Mouse (Mus musculus) ES-Bruce4 (cell line): Measurements from ENCODE around the gene Usp6nl. TPM values are rescaled to one million over a fixed set of nuclear protein-coding genes. Genes with fewer than 3 reads are reported as not detected.

Source experiments
- H3K27ac ChIP-seq: 2 replicates; pipeline ENCODE4 v1.5.1; 2012; ENCODE audit warnings: low read length, inconsistent platforms; ENCODE audit not compliant: insufficient read depth
- H3K27me3 ChIP-seq: 2 replicates; pipeline ENCODE4 v1.6.1; 2012; ENCODE audit warnings: mild to moderate bottlenecking, low read length, inconsistent platforms; ENCODE audit not compliant: control insufficient read depth, poor library complexity, insufficient read depth, severe bottlenecking
- H3K36me3 ChIP-seq: 2 replicates; pipeline ENCODE4 v1.6.1; 2012; ENCODE audit warnings: inconsistent platforms, mild to moderate bottlenecking, low read length, moderate library complexity; ENCODE audit not compliant: control insufficient read depth, poor library complexity, insufficient read depth, severe bottlenecking
- H3K4me1 ChIP-seq: one replicate; pipeline ENCODE4 v1.8.1; 2011; ENCODE audit warnings: low read length; ENCODE audit not compliant: control insufficient read depth, insufficient read depth
- H3K4me3 ChIP-seq: 2 replicates; pipeline ENCODE4 v1.5.1; 2011; ENCODE audit warnings: low read depth, mild to moderate bottlenecking, low read length
- H3K9ac ChIP-seq: 2 replicates; pipeline ENCODE4 v1.6.1; 2012; ENCODE audit warnings: low read depth, mild to moderate bottlenecking, inconsistent platforms; ENCODE audit not compliant: poor library complexity, severe bottlenecking
- H3K9me3 ChIP-seq: replicated peaks from 2 replicates; pipeline ENCODE4 v1.6.1; 2012; ENCODE audit warnings: mild to moderate bottlenecking, low read length, inconsistent platforms; ENCODE audit not compliant: control insufficient read depth, poor library complexity, insufficient read depth, severe bottlenecking
- CTCF ChIP-seq: IDR thresholded peaks from one replicate; pipeline ENCODE4 v1.8.1; 2011; ENCODE audit warnings: low read depth, low read length
- EP300 ChIP-seq: IDR thresholded peaks from 2 replicates; pipeline ENCODE4 v1.6.1; 2011; ENCODE audit warnings: low read depth, low read length; ENCODE audit not compliant: insufficient read depth
- POLR2A ChIP-seq: IDR thresholded peaks from one replicate; pipeline ENCODE4 v1.8.1; 2011; ENCODE audit warnings: low read length; ENCODE audit not compliant: insufficient read depth
- polyA plus RNA-seq: library from polyadenylated mRNA; stranded (reverse); fragments of >200 nt; gene quantifications from 2 replicates; pipeline ENCODE4 v1.2.4, GENCODE M21; 2011; ENCODE audit warnings: low read depth; ENCODE audit not compliant: missing spikeins, insufficient read depth, insufficient read length

Gene Usp6nl
- polyA plus RNA-seq, 1 experiment, result 29.5 TPM

- H3K36me3 ChIP-seq, result no peaks in the 10 kb centered on the region
- H3K9me3 ChIP-seq, result no peaks in the 10 kb centered on the region
- TF ChIP-seq CTCF (no peak), POLR2A (no peak), EP300 (no peak)
- H3K27me3 ChIP-seq, result no peaks in the 10 kb centered on the region
- H3K4me3 ChIP-seq, result no peak overlapping the region
- no peak overlapping the region for H3K9ac ChIP-seq
- H3K4me1 ChIP-seq, result no peaks in the 10 kb centered on the region
- H3K27ac ChIP-seq, result no peak overlapping the region
These were observed 159.5 kb downstream of the Usp6nl start for GRCm38 (mm10) chr2:6481966-6482365.

GRCm38 (mm10) chr2:6482411-6482810, 159.9 kb downstream of the Usp6nl start:
- H3K27me3 ChIP-seq, result no peaks in the 10 kb centered on the region
- no peak overlapping the region for H3K27ac ChIP-seq
- TF ChIP-seq POLR2A (no peak), EP300 (no peak), CTCF (no peak)
- H3K4me1 ChIP-seq, result no peaks in the 10 kb centered on the region
- H3K9me3 ChIP-seq, result no peaks in the 10 kb centered on the region
- H3K9ac ChIP-seq, result no peak overlapping the region
- H3K36me3 ChIP-seq, result no peaks in the 10 kb centered on the region
- H3K4me3 ChIP-seq, result no peak overlapping the region

- H3K9me3 ChIP-seq, result no peaks in the 10 kb centered on the region
- TF ChIP-seq EP300 (no peak), CTCF (no peak), POLR2A (no peak)
- no peaks in the 10 kb centered on the region for H3K4me1 ChIP-seq
- H3K9ac ChIP-seq, result no peak overlapping the region
- H3K4me3 ChIP-seq, result no peak overlapping the region
- no peaks in the 10 kb centered on the region for H3K36me3 ChIP-seq
- no peaks in the 10 kb centered on the region for H3K27me3 ChIP-seq
- H3K27ac ChIP-seq, result no peak overlapping the region
These were observed 160.9 kb downstream of the Usp6nl start for GRCm38 (mm10) chr2:6483081-6483992.

- Histone ChIP-seq H3K9me3 (no peaks in the 10 kb centered on the region), H3K27me3 (no peaks in the 10 kb centered on the region), H3K27ac (no peak overlapping the region), H3K9ac (no peak overlapping the region), H3K4me3 (no peak overlapping the region), H3K36me3 (no peaks in the 10 kb centered on the region), H3K4me1 (no peaks in the 10 kb centered on the region)
- TF ChIP-seq POLR2A (no peak), CTCF (no peak), EP300 (no peak)
These were observed 161.7 kb downstream of the Usp6nl start for GRCm38 (mm10) chr2:6484179-6484578.

GRCm38 (mm10) chr2:6487566-6488488, 165.4 kb downstream of the Usp6nl start:
- Histone ChIP-seq H3K27ac (no peak overlapping the region), H3K36me3 (no peaks in the 10 kb centered on the region), H3K4me3 (no peak overlapping the region), H3K9ac (no peak overlapping the region), H3K27me3 (no peaks in the 10 kb centered on the region), H3K4me1 (no peaks in the 10 kb centered on the region), H3K9me3 (no peaks in the 10 kb centered on the region)
- TF ChIP-seq EP300 (no peak), CTCF (no peak), POLR2A (no peak)
